Mouse (Mus musculus): ENCODE measurements at regions not wholly inside any gene's neighbourhood (a gene's known extent, or its start where the extent isn't known, plus 50 kb on each side); places are given as distances from the start of the nearest gene placed in this dataset.

DNA sequence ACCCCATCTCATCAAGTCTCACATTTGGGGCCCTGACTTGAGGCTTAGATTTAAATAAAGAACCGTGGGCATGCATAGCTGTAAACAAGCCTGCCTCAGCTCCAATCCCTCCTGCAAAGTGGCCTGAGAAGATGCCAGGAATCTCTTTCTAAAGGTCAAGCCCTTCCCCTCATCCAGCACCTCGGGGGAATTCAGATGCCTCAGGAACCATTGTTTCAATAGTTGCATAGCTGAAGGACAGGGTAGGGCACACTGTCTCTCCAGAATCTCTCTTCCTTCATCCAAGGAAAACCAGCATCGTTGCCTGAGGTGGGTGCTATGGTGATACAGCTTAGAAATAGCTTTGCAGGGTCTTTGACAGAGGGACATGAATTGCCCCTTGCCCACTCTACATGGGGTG lies 154.4 kb downstream of the Thbs2 start:
- peak; percentile 55 for DNase-seq

GRCm38 (mm10) chr17:14539191-14539590 lies 154.8 kb downstream of the Thbs2 start:
- DNase-seq, result no peak

DNA sequence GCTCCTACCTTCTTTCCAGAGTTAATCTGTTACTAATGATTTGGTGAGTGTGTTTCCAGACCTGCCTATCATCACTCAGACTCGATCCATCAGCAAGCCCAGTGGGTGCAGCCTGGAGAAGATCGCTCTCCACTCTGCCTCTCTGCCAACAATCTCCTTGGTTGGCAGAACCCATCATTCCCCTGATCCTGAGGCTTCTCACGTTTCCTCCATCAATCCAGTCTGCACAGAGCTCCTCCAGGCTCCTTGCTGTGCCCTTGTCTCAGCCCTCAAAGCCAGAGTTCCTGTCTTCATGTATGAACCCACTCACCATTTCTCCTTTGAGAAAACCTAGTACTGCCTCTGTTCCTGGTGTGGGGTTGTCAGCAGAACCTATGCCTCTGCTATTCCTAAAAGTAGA lies 155.5 kb downstream of the Thbs2 start:
- peak; percentile 58 for DNase-seq

- peak; percentile 56 for DNase-seq
Observed at GRCm38 (mm10) chr17:14532979-14533314, 161.1 kb downstream of the Thbs2 start.

DNA sequence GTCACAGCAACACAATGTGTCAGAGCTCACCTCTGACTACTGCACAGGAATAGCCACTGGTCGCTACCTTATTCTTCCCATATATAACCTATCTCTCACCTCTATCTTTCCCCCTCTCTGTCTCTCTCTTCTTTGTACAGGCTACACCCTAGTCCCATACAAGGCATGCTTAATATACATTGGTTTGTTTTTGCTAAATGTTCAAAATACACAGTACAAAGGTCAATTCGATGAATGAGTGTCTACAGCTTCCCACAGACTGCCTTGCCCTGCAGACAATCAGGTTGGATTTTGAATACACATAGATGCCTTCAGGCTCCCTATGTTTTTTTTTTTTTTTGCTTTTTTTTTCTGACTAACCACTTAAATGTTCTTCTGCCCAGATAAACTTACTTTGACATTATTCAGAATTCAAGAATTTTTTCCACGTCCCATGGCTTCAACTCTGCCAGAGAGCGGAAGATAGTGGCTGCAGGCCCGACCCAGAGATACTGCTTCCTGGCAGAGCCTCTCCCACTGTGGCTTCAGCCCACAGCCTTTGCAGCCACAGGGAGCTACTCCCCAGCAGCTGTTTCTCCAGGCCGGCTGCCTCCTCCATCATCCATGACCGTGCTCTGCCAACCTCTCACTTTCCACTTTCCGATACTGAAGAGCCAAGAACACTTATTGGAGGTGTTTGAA lies 161.6 kb downstream of the Thbs2 start:
- peak; percentile 97 for DNase-seq

- DNase-seq, result peak; percentile 74
Observed at GRCm38 (mm10) chr17:14531796-14532195, 162.2 kb downstream of the Thbs2 start.

- DNase-seq, result peak; percentile 66
Observed at GRCm38 (mm10) chr17:14527691-14528090, 166.3 kb downstream of the Thbs2 start.

- peak; percentile 55 for DNase-seq
Observed at GRCm38 (mm10) chr17:14525255-14525654, 168.8 kb downstream of the Thbs2 start.

DNA sequence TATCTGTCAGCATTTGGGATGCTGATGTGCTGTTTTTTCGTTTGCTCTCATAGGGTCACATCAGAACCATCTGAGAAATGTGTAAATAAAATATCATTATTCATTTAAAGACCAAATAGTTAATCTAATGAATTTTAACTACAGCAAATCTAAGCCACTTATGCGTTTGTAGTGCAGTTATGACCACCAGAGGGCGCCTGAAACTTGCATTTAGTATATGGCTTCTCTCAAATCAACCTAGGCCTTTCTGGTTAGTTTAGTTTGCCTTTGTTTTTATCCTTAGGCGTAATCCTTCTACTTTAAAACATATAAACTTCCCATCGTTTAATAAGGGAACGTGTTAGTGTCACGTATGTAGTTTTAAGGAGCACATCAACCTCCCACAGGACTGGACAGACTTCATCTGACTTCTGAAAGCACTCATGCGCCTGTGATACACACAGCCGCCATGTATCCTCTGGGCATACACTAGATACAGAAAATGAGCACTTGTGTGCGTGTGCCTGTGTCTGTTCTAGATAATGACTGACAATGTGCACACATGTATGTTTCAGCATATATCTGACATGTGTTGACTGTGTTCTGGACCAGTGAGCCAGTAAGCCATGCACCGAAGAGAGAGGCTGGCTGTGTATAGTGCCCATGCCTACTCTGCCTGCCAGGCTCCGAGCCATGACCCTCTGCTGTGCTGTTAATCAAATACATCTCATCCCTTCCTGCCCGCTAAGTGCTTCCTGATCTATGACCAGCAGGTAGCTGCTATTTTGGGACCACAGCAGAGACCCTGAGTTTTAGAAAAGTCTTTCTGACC lies 169.4 kb downstream of the Thbs2 start:
- peak; percentile 66 for DNase-seq

- peak; percentile 94 for DNase-seq
Observed at GRCm38 (mm10) chr17:14522011-14522410, 172.0 kb downstream of the Thbs2 start.

- peak; percentile 92 for DNase-seq
Observed at GRCm38 (mm10) chr17:14520565-14520964, 173.5 kb downstream of the Thbs2 start.

DNA sequence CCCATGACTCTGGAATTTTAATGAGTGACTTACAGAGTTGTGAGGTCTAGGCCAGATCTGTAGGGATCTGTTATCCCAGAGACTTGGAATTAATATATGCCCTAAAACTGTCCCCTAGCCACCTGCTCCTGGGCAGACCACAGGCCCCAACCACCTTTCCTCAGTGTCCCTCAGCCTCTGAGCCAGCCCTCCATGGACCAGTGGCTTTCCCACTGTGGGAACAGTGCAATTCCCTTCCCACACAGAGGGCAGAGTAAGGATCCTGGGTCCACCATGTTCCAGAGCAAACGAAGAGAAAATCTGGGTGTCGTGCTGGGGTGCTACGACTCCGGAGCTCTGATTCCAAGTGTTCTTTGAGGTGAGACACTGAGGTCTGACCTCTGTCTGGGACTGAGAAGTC lies 174.7 kb downstream of the Thbs2 start:
- peak; percentile 64 for DNase-seq

DNA sequence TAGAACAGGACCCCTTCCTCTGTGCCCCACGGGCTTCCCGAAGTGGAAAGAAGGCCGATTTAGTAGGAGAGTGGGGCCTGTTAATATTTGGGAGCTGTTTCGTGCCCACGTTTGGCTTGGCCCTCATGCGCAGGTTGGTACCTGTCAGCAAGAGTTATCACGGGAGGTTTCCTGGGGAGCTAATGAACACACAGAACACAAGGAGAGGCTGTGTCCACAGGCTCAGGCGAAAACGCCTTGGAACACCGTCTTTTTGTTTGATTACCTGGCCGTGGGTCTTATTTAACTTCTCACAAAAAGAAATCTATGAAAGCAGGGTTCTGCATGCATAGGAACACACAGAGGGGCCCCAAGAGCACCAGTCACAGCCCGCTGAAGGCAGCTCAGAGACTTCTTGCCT lies 175.8 kb downstream of the Thbs2 start:
- DNase-seq, result peak; percentile 73

- peak; percentile 98 for DNase-seq
Observed at GRCm38 (mm10) chr17:14517368-14517767, 176.7 kb downstream of the Thbs2 start.

- DNase-seq, result no peak
Observed at GRCm38 (mm10) chr17:14516097-14516496, 177.9 kb downstream of the Thbs2 start.

GRCm38 (mm10) chr17:14513454-14513853 lies 180.6 kb downstream of the Thbs2 start:
- no peak for DNase-seq

- DNase-seq, result no peak
Observed at GRCm38 (mm10) chr17:14510486-14510885, 183.5 kb downstream of the Thbs2 start.

- peak; percentile 79 for DNase-seq
Observed at GRCm38 (mm10) chr17:14507111-14507510, 186.9 kb downstream of the Thbs2 start.

DNA sequence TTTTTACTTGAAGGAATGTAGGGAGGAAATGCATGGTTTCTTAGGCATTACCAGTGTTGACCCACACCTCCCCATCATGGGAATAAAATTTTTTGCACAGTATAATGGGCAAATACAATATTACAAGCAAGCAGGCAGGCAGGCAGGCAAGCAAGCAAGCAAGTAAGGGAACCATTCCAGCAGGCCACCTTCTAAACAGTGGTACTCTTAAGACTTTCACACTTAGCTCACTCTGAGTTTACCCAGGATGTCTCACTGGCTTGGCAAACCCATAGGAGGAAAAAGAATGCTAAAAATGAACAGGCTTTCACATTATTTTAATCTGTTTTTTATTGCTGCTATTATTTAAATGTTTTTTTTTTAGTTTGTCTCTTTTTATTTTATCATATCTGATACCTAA lies 187.9 kb downstream of the Thbs2 start:
- DNase-seq, result peak; percentile 86

DNA sequence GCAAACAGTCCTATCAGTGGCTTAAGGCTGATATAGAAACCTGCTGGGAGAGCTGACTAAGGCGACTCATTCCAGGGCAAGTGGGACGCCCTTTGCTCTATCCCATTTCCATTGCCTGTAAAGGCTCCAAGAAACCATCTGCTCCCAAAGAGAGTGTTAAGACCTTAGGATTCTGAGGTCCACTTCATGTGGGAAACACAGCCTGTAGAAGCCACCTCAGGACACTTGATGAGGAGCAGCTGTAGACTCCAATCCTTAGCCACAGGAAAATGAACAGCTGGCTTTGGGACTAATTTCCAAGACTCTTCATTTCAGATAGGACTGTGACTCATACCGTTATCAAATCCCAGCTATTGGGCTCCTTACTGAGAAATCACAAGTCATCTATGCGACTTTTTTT lies 188.6 kb downstream of the Thbs2 start:
- DNase-seq, result peak; percentile 98

GRCm38 (mm10) chr17:14503670-14504069 lies 190.4 kb downstream of the Thbs2 start:
- DNase-seq, result no peak

DNA sequence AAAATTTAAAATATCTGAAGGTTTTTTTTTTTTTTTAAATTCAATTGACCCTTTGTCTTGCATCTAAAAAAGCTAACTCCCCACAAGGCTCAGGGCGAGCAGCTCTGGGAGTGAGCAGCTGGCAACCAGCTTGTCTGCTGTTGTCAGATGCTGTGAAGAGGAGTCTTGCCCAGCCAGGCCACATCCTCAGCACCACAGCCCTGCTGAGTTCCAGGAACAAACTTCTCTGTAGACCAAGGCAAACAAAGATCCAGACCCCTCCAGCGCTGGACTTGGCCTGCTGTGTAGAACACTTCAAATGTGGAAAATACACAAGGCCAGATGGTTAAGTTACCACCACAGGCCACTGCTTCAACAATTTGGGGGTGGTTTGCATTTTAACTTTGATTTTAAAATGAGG lies 192.7 kb downstream of the Thbs2 start:
- DNase-seq, result peak; percentile 93

DNA sequence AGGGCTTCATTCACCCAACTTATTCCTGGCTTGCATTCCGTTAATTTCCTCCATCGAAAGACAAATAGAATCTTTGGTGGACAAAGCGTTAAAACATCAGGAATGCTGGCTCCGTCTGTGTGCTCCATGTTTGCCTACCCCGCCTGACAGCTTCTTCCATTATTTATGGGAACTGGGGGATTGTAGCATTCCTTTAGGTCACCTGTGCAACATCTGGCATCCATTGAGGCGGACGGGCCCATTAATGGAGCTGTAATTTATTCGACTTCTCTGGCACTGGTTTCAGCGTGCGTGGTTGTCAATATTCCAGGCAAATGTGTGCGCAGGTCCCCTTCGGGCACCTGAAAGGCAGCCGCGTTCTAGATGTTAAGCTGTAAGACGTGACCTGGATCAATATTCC lies 196.9 kb downstream of the Thbs2 start:
- DNase-seq, result peak; percentile 86

DNA sequence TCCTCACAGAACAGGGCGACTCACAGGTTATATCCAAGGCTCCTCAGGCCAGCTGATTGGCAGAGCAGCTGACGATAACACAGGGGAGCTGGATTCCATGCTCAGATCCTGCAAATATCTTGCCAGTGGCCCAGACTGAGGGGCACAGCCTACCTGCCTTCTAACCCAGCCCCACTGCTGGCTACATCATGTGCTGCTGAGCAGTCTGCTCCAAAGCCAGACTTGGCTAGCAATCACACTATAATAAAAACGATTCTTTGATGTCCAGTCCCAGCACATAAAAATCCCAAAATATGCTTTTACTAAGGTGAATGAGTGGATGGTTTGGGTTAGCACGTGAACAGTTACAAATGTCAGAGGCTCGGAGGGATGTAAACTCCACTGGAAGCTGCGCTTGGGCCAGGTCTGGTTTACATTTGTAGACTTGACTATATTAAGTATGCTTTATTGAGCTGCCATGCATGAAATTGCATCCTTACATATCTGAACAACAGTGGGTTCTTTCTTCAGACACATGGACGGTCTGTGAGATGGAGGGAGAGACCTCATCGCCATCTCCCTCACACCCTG lies 200.2 kb downstream of the Thbs2 start:
- peak; percentile 78 for DNase-seq

Data from heart, adult 11 months (tissue).